7 mouse cellular contexts compared by ENCODE assay signal in genomic region chr3:68744162-68744561, GRCm38 (mm10). TPM values are rescaled to one million over a fixed set of nuclear protein-coding genes. Genes with fewer than 3 reads are reported as not detected.
A peak's percentile ranks its signal among the peaks of the same experiment; 100 is the strongest.
DNase-seq lines count a peak whose midpoint lies in the region; ATAC-seq and TF ChIP-seq lines count a peak whose summit lies in the region.

No protein-coding gene starts in this region.

- H3K4me1 ChIP-seq in intestine, postnatal 0 days (replicated peaks; ENCODE audit: control insufficient read depth, insufficient read depth, low read length) = no peaks in the 10 kb centered on the region
- no peaks in the 10 kb centered on the region for H3K4me1 ChIP-seq in intestine, embryonic 16.5 days (ENCODE audit: control insufficient read depth, insufficient read depth, low read length)

- H3K4me2 ChIP-seq in intestine, postnatal 0 days (replicated peaks; ENCODE audit: low read depth) = no peak overlapping the region
- H3K4me2 ChIP-seq in intestine, embryonic 16.5 days (ENCODE audit: low read depth, low read length) = no peak overlapping the region

- no peaks in the 10 kb centered on the region for H3K9me3 ChIP-seq in intestine, postnatal 0 days (ENCODE audit: control insufficient read depth)
- H3K9me3 ChIP-seq in intestine, embryonic 16.5 days (ENCODE audit: control insufficient read depth, low read length) = no peaks in the 10 kb centered on the region

- peak; percentile 65 for DNase-seq in CD4-positive, CD25-positive, alpha-beta regulatory T cell, adult 2 months (ENCODE audit: low read depth, low spot score)
- peak; percentile 29 for DNase-seq in R1 (ENCODE audit: low read depth, low spot score)
- DNase-seq in ovary, postnatal 36 days (ENCODE audit: low spot score) = no peak
- DNase-seq in adrenal gland, postnatal 36 days = no peak

- no peak overlapping the region for H3K4me3 ChIP-seq in intestine, postnatal 0 days (ENCODE audit: low read depth, low read length)
- no peak overlapping the region for H3K4me3 ChIP-seq in intestine, embryonic 16.5 days (ENCODE audit: low read length)

- ATAC-seq in intestine, postnatal 0 days = no peak
- no peak for ATAC-seq in intestine, embryonic 16.5 days
- peak; percentile 54; the same call in 1 of the 2 replicates for ATAC-seq in megakaryocyte, adult 5-6 weeks (ENCODE audit: poor library complexity, severe bottlenecking)

- WGBS in intestine, postnatal 0 days = 73% methylated on average over 1 of the region's 1 CpGs
- WGBS in intestine, embryonic 16.5 days = 72% methylated on average over 1 of the region's 1 CpGs

- H3K27ac ChIP-seq in intestine, postnatal 0 days (ENCODE audit: low read depth, low read length) = no peak overlapping the region
- no peak overlapping the region for H3K27ac ChIP-seq in intestine, embryonic 16.5 days (ENCODE audit: low read length)

- peak; percentile 54 for TF ChIP-seq CTCF in intestine, postnatal 0 days (IDR thresholded peaks at IDR 0.05; ENCODE audit: low read depth)

- no peaks in the 10 kb centered on the region for H3K27me3 ChIP-seq in intestine, postnatal 0 days (replicated peaks; ENCODE audit: control insufficient read depth, insufficient read depth, low read length)
- H3K27me3 ChIP-seq in intestine, embryonic 16.5 days (replicated peaks; ENCODE audit: control insufficient read depth, insufficient read depth, low read length) = no peaks in the 10 kb centered on the region

- no peaks in the 10 kb centered on the region for H3K36me3 ChIP-seq in intestine, postnatal 0 days (ENCODE audit: control insufficient read depth, insufficient read depth)
- H3K36me3 ChIP-seq in intestine, embryonic 16.5 days (ENCODE audit: control insufficient read depth, insufficient read depth, low read length) = no peaks in the 10 kb centered on the region

- no peak overlapping the region for H3K9ac ChIP-seq in intestine, postnatal 0 days (ENCODE audit: low read depth, low read length)
- H3K9ac ChIP-seq in intestine, embryonic 16.5 days (ENCODE audit: low read depth, low read length) = no peak overlapping the region

RNA-seq across cellular contexts. Expression of gene Il12a, which starts 53.7 kb away (rescaled TPM):
- polyA plus RNA-seq in intestine, postnatal 0 days (2015; fragmentation: Nextera tagmentation; extraction: Ambion mirVana) = not detected in 2 replicates
- polyA plus RNA-seq in intestine, embryonic 16.5 days (2015; fragmentation: Nextera tagmentation; extraction: Ambion mirVana) = not detected in 2 replicates
- total RNA-seq in megakaryocyte, adult 5-6 weeks (2015) = 1.1 and 1.9 TPM in 2 replicates
- 3.1 and 7.6 TPM in 2 replicates for total RNA-seq in megakaryocyte, adult 5-6 weeks (2017)
- under 1 TPM; 0.43 to 0.66 TPM for total RNA-seq in adrenal gland, postnatal 36 days (2021)

Comparison
In these comparisons a context has a peak if more than half of its experiments do, and no peak if none do; other contexts are left out.
1. DNase-seq: peak in CD4-positive, CD25-positive, alpha-beta regulatory T cell, adult 2 months (single experiment) and R1 (single experiment); none in ovary, postnatal 36 days (single experiment) and adrenal gland, postnatal 36 days (0 of 2).